Mouse (Mus musculus) gastrocnemius, postnatal 36 days (tissue): ENCODE data around the gene Cdh6. TPM values are rescaled to one million over a fixed set of nuclear protein-coding genes. Genes with fewer than 3 reads are reported as not detected.
A peak's percentile ranks its signal among the peaks of the same experiment; 100 is the strongest.

ENCODE experiments used
- DNase-seq, 2 experiments: peaks; one replicate each; pipeline ENCODE4 v3.0.0; 2022
- intact Hi-C: fragments of 180-260 bp; cut with DNase I; formaldehyde crosslinking; loops from one replicate; pipeline ENCODE4 v1.15.1; 2025
- total RNA-seq, 2 experiments: library from RNA; stranded (reverse); gene quantifications; 2 replicates each; pipeline ENCODE4 v1.2.3; 2021

The Cdh6 gene
- total RNA-seq, 2 experiments from 2014 or later = 0.22 to 0.26 TPM

- no peak for DNase-seq
- intact Hi-C loops = no loop called here
Measured at GRCm38 (mm10) chr15:13165094-13165885, 8.2 kb downstream of the Cdh6 start.

GRCm38 (mm10) chr15:13155820-13156219, 17.7 kb downstream of the Cdh6 start:
- intact Hi-C loops = no loop called here

GRCm38 (mm10) chr15:13155418-13155817, 18.1 kb downstream of the Cdh6 start:
- intact Hi-C loops = no loop called here
- DNase-seq = no peak

More at GRCm38 (mm10) chr15:13155820-13156219, 17.7 kb downstream of the Cdh6 start:
- no peak for DNase-seq

GRCm38 (mm10) chr15:13141983-13142382, 31.5 kb downstream of the Cdh6 start:
- no peak for DNase-seq
- intact Hi-C loops = no loop called here

GRCm38 (mm10) chr15:13139662-13140061, 33.8 kb downstream of the Cdh6 start:
- intact Hi-C loops = no loop called here
- no peak for DNase-seq

GRCm38 (mm10) chr15:13137166-13137565, 36.3 kb downstream of the Cdh6 start:
- intact Hi-C loops = no loop called here
- peak in 1 of 2 experiments; percentile 13 for DNase-seq

GRCm38 (mm10) chr15:13134086-13134485, 39.4 kb downstream of the Cdh6 start:
- intact Hi-C loops = no loop called here

GRCm38 (mm10) chr15:13133370-13133769, 40.1 kb downstream of the Cdh6 start:
- intact Hi-C loops = no loop called here
- no peak for DNase-seq

More at GRCm38 (mm10) chr15:13134086-13134485, 39.4 kb downstream of the Cdh6 start:
- DNase-seq = no peak

- intact Hi-C loops = no loop called here
- DNase-seq = no peak
Measured at GRCm38 (mm10) chr15:13132493-13132892, 41.0 kb downstream of the Cdh6 start.

- intact Hi-C loops = no loop called here
- no peak for DNase-seq
Measured at GRCm38 (mm10) chr15:13130246-13130645, 43.2 kb downstream of the Cdh6 start.

- no peak for DNase-seq
- intact Hi-C loops = no loop called here
Measured at GRCm38 (mm10) chr15:13100341-13100740, 73.1 kb downstream of the Cdh6 start.

GRCm38 (mm10) chr15:13097861-13098260, 75.6 kb downstream of the Cdh6 start:
- intact Hi-C loops = no loop called here
- no peak for DNase-seq

GRCm38 (mm10) chr15:13095406-13095805, 78.1 kb downstream of the Cdh6 start:
- no peak for DNase-seq
- intact Hi-C loops = no loop called here

- intact Hi-C loops = no loop called here
Measured at GRCm38 (mm10) chr15:13094881-13095256, 78.6 kb downstream of the Cdh6 start.

GRCm38 (mm10) chr15:13093954-13094880, 79.3 kb downstream of the Cdh6 start:
- no peak for DNase-seq
- intact Hi-C loops = no loop called here

More at GRCm38 (mm10) chr15:13094881-13095256, 78.6 kb downstream of the Cdh6 start:
- no peak for DNase-seq

GRCm38 (mm10) chr15:13092064-13092463, 81.4 kb downstream of the Cdh6 start:
- no peak for DNase-seq
- intact Hi-C loops = no loop called here

- no peak for DNase-seq
- intact Hi-C loops = no loop called here
Measured at GRCm38 (mm10) chr15:13088504-13089058, 84.9 kb downstream of the Cdh6 start.

GRCm38 (mm10) chr15:13084746-13085145, 88.7 kb downstream of the Cdh6 start:
- intact Hi-C loops = no loop called here

GRCm38 (mm10) chr15:13076908-13077669, 96.4 kb downstream of the Cdh6 start:
- intact Hi-C loops = no loop called here
- DNase-seq = no peak

More at GRCm38 (mm10) chr15:13084746-13085145, 88.7 kb downstream of the Cdh6 start:
- DNase-seq = no peak

GRCm38 (mm10) chr15:13074047-13074446, 99.4 kb downstream of the Cdh6 start:
- intact Hi-C loops = no loop called here
- no peak for DNase-seq
